Mouse (Mus musculus) heart, postnatal 10 days (tissue): ENCODE measurements at regions not wholly inside any gene's neighbourhood (a gene's known extent, or its start where the extent isn't known, plus 50 kb on each side); places are given as distances from the start of the nearest gene placed in this dataset.
A peak's percentile ranks its signal among the peaks of the same experiment; 100 is the strongest.

Experiments used
- DNase-seq, 2 experiments: peaks; one replicate each; pipeline ENCODE4 v3.0.0; 2021
- intact Hi-C: fragments of 180-260 bp; cut with DNase I; formaldehyde crosslinking; loops from one replicate; pipeline ENCODE4 v1.15.1; 2025

DNA sequence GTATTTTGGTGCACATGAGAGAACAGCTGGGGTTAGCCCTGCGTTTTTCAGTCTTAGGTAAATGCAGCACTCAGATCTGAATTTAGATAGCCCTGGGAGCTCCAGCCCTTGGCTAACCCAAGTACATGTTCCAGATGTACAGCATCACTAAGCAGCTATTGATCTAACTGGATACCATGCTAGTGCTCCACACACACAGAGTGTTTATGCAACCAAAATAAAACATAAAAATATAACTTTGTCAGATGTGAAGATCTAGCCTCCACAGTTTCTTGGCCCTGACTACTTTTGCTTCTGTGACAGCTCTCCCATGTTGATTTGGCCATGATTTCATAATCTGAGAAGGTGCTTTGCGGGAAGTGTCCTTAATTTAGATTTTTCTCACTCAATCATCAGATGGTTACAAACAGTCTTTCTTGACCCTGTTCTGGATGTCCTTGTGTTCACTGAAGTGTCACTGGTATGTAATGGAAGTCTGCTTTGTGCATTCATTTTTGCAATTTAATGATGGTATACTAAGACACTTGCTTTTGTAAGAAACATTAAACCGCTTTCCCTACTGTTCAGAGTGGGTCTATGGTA lies 672.8 kb downstream of the Fat4 start:
- no peak for DNase-seq
- intact Hi-C loops, result no loop called here

DNA sequence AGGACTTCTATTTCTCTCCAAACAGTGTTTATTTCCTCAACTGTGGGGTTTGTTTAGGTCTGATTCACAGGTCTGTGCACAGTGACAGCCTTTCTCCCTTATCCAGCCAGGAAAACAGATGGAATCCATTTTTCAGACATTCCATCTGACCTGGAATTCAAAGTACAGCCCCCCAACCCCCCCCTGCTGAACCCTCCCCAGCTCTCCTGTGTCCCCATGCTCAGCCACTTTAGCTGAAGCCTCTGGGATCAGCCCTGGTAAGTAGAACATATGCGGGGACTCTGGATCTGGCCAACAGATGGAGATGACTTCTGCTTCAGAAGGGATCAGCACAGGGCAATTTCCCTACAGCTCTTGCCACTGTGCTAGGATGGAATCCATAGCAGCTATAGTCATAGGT lies 674.2 kb downstream of the Fat4 start:
- DNase-seq, result no peak
- intact Hi-C loops, result no loop called here

DNA sequence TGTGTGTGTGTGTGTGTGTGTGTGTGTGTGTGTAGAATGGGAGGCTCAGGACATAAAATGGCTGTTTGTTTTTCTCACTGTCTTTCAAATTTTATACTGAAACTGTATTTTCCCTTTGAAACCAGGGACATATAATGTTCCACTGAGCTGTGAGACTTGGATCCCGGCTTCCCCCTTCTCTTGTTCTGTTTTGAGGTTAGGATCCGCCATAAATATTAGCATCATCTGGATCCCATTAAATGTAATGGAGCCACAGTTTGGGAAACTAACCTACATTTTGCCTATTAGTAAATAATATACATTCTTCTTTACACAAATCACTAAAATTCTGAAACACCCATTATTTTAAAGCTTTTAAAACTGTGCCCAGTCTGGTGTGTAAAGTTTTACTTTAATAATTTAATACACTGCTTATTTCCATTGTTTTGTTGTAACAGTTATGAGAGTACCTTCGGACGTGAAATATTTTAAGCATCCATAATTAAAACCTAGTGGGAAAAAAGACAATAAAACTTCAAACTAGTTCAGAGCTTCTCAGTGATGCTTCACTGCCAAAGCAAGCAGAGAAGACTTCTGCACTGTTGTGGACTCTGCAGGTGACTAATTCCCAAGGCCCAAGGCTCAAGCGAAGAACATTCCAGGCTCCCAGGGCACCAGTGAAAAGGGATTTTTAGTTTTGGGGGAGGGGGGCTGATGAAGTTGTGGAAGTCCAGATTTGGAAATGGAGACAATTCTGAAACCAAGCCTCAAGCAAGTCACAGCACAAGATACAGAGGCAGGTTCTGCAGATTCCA lies 684.9 kb downstream of the Fat4 start:
- intact Hi-C loops, result no loop called here
- no peak for DNase-seq

DNA sequence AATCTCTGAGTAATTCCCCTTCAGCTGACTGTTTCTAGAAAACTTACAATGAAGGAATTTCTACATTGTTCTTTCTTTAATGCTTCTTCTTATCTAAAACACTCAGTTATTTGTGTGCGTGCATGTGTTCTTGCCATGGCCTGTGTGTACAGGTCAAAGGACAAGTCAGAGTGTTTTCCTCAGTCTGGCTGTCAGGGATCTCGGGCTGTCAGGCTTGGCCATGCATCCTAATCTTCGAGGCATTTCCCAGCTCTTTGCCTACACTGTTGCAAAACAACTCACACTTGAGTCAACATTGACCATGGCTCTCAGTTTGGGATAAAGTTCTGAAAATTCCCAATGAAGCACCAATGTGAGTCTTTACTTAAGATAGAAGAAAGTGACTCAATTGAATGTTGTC lies 688.5 kb downstream of the Fat4 start:
- DNase-seq, result no peak
- intact Hi-C loops, result no loop called here

DNA sequence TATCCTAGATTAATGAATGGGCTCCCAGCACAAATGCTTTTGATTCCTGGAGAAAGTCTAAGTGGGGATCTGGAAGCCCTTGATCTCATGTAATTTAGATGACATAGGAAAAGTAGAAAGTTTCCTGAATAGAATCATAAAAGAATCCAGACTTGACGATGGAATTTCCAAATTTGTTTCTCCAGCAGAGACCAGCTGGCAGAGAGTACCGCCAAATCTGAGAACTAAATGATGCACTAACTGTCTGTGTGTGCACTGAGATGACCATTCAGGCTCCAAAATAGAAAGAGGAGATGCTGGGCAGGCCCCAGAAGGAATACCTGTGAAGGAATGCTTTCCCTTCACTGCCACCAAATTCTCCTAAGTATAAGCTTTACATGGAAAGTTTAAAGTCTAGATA lies 704.6 kb downstream of the Fat4 start:
- intact Hi-C loops, result no loop called here
- DNase-seq, result no peak

DNA sequence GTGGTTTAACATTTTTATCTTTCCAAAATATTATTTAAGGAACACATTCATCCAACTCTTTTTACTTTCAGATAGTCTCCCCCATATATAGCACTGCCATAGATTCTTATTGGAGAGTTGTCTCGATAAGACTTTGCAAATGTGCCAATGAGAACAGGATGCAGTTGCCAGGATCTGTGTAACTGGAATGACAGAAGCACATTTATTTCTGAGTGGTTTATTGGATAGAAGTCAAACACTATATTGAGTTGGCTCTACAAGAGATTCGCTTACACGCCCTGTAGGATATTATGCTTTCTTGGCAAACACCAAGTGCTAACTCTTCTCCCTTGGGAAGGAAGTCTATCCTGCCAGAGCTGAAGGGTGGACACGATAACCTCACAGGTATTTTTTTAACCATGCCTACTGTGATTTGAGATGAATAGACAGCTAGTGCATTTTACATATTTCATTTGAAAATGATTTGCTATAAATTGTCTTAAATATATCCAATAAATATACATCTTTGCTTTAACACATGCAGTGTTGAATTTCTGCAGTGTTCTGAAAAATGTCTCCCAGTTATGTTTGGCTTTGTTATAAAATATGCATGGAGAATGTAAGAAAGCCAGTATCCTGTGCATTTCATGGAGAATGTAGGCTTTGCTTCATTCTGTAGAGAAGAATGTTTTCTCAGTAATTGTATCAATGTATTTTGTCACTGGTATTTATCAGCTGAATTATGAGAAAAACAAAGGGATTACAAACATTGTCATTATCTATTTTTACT lies 705.8 kb downstream of the Fat4 start:
- no peak for DNase-seq
- intact Hi-C loops, result no loop called here

DNA sequence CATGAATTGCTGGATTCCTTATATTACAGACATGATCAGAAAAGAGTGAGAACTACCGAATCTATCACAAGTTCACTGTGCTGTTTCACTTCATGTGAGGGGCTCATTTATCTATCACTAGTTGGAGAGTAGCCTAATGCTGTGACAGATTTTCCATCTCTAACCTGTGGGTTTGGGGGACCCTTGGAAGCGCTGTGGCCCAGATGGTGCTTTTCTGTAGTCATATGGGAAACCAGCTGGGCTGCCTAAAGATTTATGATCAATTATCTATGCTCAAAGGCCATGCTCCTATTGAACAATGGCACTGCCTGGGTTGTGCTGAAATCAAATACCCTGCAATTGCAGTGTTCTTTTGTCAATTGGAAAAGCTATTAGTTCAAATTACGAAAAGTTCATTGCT lies 723.2 kb downstream of the Fat4 start:
- intact Hi-C loops, result no loop called here
- DNase-seq, result no peak

DNA sequence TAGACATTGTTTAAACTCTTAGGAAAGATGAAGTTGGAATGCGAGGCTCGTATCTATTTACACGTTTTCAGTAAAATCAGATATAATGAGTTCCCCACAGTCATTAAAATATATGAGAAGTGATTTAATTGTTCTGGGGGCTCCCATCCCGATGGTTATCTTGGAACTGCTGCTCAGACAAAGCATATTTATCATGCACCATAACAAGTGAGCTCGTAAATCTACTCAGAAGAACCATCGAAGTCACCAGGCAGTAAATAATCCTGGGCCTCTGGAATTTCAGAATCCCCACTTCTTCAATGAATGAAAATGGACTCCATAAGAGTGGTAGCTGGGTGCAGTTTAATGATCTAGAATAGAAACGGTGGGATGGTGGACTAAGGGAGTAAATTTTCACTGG lies 725.7 kb downstream of the Fat4 start:
- no peak for DNase-seq
- intact Hi-C loops, result no loop called here

DNA sequence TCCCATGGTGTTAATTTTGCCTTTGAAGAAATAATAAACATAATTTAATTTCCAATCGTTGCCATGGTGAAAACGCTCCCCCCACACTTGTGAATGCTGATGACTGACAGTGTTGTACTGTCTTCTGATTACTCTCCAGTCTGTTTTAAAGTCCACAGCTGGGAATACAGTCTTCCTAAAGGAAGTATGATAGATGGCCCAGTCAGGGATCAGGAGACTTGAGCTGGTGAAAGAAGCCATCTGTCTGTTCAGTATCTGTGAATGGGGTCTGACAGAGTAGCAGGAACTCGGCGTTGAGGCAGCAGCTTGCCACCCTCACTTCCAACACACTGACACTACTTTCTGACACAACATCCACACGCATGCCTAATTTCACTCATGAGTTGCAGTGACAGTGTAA lies 751.2 kb downstream of the Fat4 start:
- DNase-seq, result no peak
- intact Hi-C loops, result no loop called here

DNA sequence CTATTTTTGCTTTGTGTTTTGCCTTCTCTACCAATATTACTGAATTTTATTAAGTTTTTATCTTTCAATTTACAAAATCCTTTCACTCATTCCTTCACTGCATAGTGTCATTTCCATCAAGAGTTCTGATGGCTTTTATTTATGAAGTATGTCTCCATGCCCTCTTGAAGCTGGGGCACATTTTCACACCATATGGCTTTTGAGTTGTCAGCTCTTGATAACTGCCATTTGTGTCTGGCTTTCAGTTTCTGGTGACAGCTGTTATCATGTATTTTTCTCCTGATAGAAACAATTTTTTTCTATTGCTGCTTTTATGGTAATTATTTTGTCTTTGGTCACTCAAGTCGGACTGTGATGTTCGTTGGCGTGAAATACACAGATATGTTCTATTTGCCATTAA lies 756.5 kb downstream of the Fat4 start:
- DNase-seq, result no peak
- intact Hi-C loops, result no loop called here

DNA sequence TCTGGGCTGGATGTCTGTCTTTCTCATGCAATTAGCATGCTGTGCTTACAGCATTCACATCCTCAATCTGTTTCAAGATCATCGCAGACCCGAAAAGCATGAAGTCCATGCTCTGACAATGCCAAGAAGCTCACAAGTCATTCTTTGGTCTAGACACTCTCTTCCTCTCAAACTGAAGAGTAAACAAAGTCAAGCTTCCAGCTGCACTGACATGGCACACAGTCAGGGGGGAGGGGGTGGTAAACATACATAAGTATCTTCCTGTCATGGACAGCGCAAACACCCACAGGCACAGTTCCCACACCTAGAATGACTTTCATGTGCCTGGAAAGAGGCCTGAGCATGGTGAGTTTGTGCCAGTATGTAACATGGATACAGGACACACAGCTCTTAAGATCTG lies 780.1 kb downstream of the Fat4 start:
- intact Hi-C loops, result no loop called here
- DNase-seq, result no peak

DNA sequence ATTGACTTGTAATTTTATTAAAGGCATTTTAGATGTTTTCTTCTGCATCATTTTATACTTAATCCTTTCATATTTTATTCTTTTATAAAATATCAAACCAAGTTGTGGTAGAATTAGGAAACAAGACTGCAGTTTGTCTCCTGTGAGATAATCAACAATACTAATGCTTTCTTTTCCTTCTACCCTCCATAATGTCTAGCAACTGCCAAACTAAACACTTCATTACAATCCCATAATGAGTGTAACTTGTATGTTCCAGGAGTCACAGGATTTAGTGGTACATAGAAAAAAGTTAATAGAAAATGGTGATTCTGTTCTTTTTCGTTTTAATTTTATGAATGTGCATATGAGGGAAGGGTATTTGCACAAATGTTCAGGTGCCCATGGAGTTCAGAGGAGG lies 782.4 kb downstream of the Fat4 start:
- DNase-seq, result no peak
- intact Hi-C loops, result no loop called here

DNA sequence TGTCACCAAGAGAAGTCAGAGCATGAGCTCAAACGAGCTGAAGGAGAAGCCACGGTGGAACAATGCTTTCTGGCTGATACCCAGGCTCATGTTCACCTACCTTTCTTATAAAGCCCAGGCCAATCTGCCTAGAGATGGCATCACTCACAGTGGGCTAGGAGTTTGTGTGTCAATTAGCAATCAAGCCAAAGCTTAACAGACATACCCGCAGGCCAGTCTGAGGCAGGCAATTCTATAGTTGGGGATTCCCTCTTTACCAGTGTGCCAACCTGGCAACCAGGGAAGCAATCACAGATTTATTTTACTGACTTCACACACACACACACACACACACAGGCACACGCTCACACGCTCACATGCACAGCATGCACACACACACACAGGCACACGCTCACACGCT lies 787.3 kb downstream of the Fat4 start:
- intact Hi-C loops, result no loop called here

DNA sequence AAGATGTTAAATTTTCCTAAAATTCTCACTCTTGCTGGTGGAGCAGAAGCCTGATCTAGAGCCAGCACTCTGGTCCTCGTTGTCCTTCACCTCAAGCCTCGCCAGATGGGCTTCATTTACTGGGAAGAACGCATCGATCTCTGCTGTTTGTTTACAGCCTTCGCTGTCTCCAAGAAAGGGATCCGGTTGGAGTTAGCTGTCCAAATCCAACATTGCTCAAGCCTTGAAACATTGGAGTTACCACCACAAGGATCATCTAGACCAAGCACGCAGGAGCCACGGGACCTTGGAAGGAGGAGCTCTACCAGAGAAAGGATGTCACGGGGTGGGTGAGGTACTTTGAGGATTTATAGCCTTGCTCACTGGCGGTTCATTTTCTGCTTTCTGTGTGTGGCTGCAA lies 788.2 kb downstream of the Fat4 start:
- intact Hi-C loops, result no loop called here
- DNase-seq, result no peak

More for the DNA sequence above, 787.3 kb downstream of the Fat4 start:
- DNase-seq, result no peak

DNA sequence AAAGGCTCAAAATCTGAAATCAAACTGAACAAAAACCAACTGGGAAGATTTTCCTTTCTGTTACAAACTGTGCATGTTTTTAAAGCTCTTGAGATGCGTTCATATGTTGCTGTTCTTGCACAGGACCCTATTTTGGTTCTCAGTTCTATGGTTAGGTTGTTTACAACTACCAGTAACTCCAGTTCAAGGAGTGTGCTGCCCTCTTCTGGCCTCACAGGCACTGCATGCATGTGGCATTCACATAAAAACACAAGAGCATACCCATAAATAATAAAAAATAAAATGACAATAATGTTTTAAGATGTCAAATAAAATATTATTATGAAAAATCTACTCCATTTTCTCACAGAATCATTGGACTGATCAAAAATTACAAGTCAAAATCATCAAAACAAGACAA lies 818.9 kb downstream of the Fat4 start:
- DNase-seq, result no peak
- intact Hi-C loops, result loop anchor here (10.0 kb wide), 1 partner anchor 821 kb away; the partner anchor contains the start of gene Fat4

DNA sequence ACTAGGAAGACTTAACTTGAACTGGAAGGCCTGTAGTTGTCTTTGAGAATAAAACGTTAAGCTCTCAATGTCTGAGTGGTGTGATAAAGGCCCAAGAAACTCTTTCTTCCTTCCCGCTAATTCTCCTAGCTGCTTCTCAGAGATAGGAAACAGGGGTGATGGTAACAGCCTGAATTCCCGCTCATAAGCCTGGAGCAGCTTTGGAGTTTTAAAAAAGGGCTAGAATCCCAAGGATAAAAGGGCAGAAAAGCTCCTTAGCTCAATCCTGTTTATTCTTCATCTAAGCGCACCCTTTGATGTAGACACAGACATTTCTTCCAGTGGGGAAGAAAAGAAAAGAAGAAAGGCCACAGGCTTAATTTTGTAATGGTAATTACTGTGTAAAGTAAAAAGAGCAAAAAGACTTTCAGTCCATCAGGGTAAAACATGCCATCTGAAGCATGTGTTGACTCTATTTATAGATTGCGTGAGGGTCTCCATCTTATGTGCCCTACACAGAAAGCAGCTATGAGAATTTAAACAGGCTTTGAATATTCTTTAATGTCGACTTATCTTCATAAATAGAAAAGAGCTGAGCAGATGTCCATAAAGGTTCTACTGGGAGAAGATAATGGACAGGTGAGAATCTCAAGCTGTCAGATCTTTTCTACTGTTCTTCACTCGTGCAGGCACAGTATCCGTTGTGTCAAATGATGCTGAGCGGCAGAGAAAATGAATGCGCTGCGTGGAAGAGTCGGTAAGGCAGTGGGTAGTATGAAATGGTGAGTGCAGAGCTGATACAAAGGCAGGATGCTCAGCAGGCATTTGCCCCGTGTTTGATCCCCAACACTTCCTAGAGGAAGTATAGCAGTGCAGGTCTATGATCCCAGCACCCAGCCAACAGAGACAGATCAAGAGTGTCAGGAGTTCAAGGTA lies 818.0 kb upstream of the Intu start:
- DNase-seq, result no peak
- intact Hi-C loops, result no loop called here

DNA sequence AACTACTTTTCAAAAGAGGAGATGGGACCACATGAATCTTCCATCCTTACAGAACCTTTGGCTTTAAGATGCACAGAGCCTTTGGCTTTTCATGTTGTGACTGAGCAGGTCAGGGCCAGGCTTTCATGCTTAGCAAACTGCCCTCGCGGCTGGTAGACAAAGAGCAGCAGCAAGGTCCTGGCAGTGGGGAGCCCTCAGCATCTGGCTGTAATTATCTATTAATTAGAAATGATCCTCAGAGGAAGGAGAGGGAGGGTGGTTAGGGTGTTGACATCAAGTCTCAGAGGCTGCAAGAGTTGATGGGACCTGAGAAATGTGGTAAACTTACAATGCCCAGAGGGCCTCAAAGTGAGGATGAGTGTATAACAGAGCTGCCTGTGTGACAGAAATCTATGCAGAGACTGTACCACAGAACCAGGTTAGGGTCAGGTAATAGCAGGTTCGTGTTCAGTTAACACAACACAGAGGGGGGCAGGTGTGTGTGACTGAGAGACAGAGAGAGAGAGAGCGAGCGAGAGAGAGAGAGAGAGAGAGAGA lies 817.0 kb upstream of the Intu start:
- DNase-seq, result no peak
- intact Hi-C loops, result no loop called here

DNA sequence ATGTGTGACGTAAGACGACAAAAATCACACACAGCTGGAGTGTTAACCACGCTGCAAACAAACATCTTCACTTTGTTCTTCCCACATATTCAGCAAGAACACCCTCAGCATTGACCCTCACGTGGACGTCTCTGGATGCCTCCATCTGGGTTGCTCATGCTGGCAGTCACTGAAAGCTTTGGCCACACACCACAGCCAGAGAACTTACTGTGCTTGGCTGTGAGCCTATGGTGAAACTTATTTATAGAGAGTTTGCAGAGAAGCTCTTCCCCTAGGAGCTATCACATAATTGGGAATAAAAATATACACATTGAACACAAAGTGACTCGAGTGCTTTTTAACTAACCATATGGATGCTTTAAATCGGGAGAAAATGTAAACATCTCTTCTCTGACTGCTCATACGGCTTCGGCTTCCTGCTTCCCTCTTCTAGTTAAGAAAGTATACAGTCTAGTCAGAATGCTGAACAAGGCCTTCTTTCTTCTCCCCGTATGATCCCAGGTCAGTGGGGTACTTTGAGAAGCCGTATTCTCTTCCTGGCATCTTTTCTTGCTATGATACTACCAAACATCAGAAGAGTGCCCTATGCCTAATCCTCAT lies 812.0 kb upstream of the Intu start:
- peak; percentile 45 to 68 for DNase-seq
- intact Hi-C loops, result no loop called here

DNA sequence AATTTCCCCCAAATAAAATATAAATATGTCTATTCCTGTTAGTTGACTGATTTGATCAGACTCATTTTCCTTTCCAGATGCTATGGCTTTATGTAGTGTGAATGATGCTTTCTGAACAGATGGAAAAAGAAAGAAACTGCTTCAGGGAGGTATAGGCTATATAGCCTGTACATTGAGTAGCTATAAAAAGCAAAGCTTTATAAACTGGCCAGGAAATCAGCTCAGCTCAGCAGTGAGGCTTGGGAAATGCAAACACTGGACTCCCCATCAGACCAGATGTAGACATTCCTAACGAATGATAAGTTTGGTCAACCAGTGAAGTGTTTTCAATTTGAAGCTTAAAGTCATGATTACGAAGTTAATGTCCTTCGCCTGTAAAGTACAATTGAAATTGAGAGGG lies 805.3 kb upstream of the Intu start:
- DNase-seq, result no peak
- intact Hi-C loops, result no loop called here

DNA sequence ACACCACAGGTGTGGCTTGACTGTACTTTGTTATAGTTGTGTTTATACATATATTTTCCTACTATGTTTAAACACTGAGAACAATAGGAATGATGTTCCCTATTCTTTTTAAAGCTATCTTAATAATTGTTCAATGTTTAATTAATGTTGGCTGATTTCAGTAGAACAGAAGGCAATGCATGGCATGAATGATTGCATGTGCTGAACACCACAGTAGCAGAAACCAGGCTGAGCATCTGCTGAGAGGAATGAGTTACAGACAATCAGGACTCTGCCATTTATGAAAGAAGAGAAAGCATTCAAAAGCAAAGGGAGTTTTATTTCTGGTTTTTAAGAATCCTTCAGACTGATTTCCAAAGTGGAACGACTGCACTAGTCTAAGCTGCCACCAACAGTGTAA lies 794.4 kb upstream of the Intu start:
- intact Hi-C loops, result no loop called here

More for the DNA sequence above, 794.4 kb upstream of the Intu start:
- no peak for DNase-seq
